Mouse (Mus musculus) left cerebral cortex, postnatal 10 days (tissue): ENCODE measurements around the gene Kars. TPM values are rescaled to one million over a fixed set of nuclear protein-coding genes. Genes with fewer than 3 reads are reported as not detected.

Experiments used
- DNase-seq, 2 experiments: peaks; one replicate each; pipeline ENCODE4 v3.0.0; 2021 to 2022; ENCODE audit warnings: low spot score in 2 of 2, mixed read lengths in 1 of 2; ENCODE audit errors: extremely low spot score in 1 of 2
- intact Hi-C: fragments of 180-260 bp; cut with DNase I; formaldehyde crosslinking; loops from one replicate; pipeline ENCODE4 v1.15.1; 2025
- total RNA-seq, 2 experiments: library from RNA; stranded (reverse); gene quantifications; 2 replicates each; pipeline ENCODE4 v1.2.3; 2021

Kars gene
- total RNA-seq, 2 experiments from 2014 or later = 83.6 to 89.3 TPM

- intact Hi-C loops = loop anchor here (5.0 kb wide), 1 partner anchor 49 kb away; the partner anchor contains the start of gene Gabarapl2
- no peak for DNase-seq
These were observed 19.8 kb downstream of the Kars start for GRCm38 (mm10) chr8:111991278-111991677.

GRCm38 (mm10) chr8:111989911-111990310 lies 21.2 kb downstream of the Kars start:
- peak; percentile 37 to 77 for DNase-seq
- intact Hi-C loops = loop anchor here (5.0 to 10.0 kb wide), 2 partner anchors 48 to 105 kb away; partner anchors contain the start of gene Gabarapl2

GRCm38 (mm10) chr8:111984511-111984910 lies 26.6 kb downstream of the Kars start:
- intact Hi-C loops = loop anchor here (10.0 kb wide), 1 partner anchor 100 kb away; no protein-coding TSS in a partner anchor
- DNase-seq = no peak

GRCm38 (mm10) chr8:111982116-111982515 lies 29.0 kb downstream of the Kars start:
- intact Hi-C loops = loop anchor here (10.0 kb wide), 1 partner anchor 97 kb away; no protein-coding TSS in a partner anchor
- no peak for DNase-seq

- intact Hi-C loops = no loop called here
- DNase-seq = no peak
These were observed 33.0 kb downstream of the Kars start for GRCm38 (mm10) chr8:111978147-111978546.

GRCm38 (mm10) chr8:111976326-111976725 lies 34.8 kb downstream of the Kars start:
- no peak for DNase-seq
- intact Hi-C loops = no loop called here

- no peak for DNase-seq
- intact Hi-C loops = no loop called here
These were observed 35.4 kb downstream of the Kars start for GRCm38 (mm10) chr8:111975706-111976105.

- no peak for DNase-seq
- intact Hi-C loops = no loop called here
These were observed 37.0 kb downstream of the Kars start for GRCm38 (mm10) chr8:111974138-111974537.

- intact Hi-C loops = no loop called here
- DNase-seq = no peak
These were observed 42.1 kb downstream of the Kars start for GRCm38 (mm10) chr8:111968991-111969390.

GRCm38 (mm10) chr8:111968541-111968940 lies 42.6 kb downstream of the Kars start:
- DNase-seq = no peak
- intact Hi-C loops = no loop called here

GRCm38 (mm10) chr8:111967246-111967870 lies 43.8 kb downstream of the Kars start:
- intact Hi-C loops = no loop called here

GRCm38 (mm10) chr8:111964849-111965561 lies 46.1 kb downstream of the Kars start:
- intact Hi-C loops = no loop called here
- DNase-seq = no peak

More at GRCm38 (mm10) chr8:111967246-111967870, 43.8 kb downstream of the Kars start:
- no peak for DNase-seq

- intact Hi-C loops = no loop called here
- no peak for DNase-seq
These were observed 46.8 kb downstream of the Kars start for GRCm38 (mm10) chr8:111964351-111964750.

- DNase-seq = no peak
- intact Hi-C loops = no loop called here
These were observed 47.6 kb downstream of the Kars start for GRCm38 (mm10) chr8:111963546-111963945.

GRCm38 (mm10) chr8:111963091-111963490 lies 48.0 kb downstream of the Kars start:
- intact Hi-C loops = no loop called here
- DNase-seq = no peak

GRCm38 (mm10) chr8:111962589-111962988 lies 48.5 kb downstream of the Kars start:
- intact Hi-C loops = no loop called here
- no peak for DNase-seq

- DNase-seq = no peak
These were observed 49.8 kb downstream of the Kars start for GRCm38 (mm10) chr8:111961330-111961729.

GRCm38 (mm10) chr8:111960591-111961321 lies 50.4 kb downstream of the Kars start:
- intact Hi-C loops = no loop called here
- no peak for DNase-seq

More at GRCm38 (mm10) chr8:111961330-111961729, 49.8 kb downstream of the Kars start:
- intact Hi-C loops = no loop called here

GRCm38 (mm10) chr8:111957231-111957630 lies 53.9 kb downstream of the Kars start:
- intact Hi-C loops = no loop called here
- no peak for DNase-seq
